Comparison of ENCODE assay signal across 28 mouse cellular contexts in genomic region chr13:31652131-31652745, GRCm38 (mm10). TPM values are rescaled to one million over a fixed set of nuclear protein-coding genes. Genes with fewer than 3 reads are reported as not detected.
"Had no signal": no experiment of that assay in that cellular context is flagged by ENCODE, and none has a peak within 500 bp of the region (broad histone marks: within the 10 kb centered on the region; RNA-seq: fewer than 3 reads in every experiment).

No protein-coding gene starts in this region.

- H3K4me3 ChIP-seq: gastrocnemius, adult 2 months; heart, adult 2 months; heart, embryonic 13.5 days; heart, embryonic 15.5 days; hindbrain, embryonic 10.5 days; hindbrain, embryonic 12.5 days; intestine, embryonic 15.5 days; layer of hippocampus, adult 2 months; left cerebral cortex, adult 2 months; limb, embryonic 10.5 days; limb, embryonic 12.5 days; liver, embryonic 13.5 days; liver, embryonic 15.5 days had no signal

- H3K4me2 ChIP-seq: heart, embryonic 11.5 days; heart, embryonic 13.5 days; heart, embryonic 15.5 days; hindbrain, embryonic 12.5 days; hindbrain, embryonic 14.5 days; intestine, embryonic 15.5 days; limb, embryonic 12.5 days; liver, embryonic 11.5 days; liver, embryonic 13.5 days; liver, embryonic 15.5 days had no signal

- H3K9me3 ChIP-seq: heart, embryonic 13.5 days; heart, embryonic 15.5 days; hindbrain, embryonic 10.5 days; hindbrain, embryonic 12.5 days; intestine, embryonic 15.5 days; limb, embryonic 10.5 days; limb, embryonic 12.5 days; liver, embryonic 13.5 days; liver, embryonic 15.5 days had no signal

- H3K9ac ChIP-seq: heart, embryonic 13.5 days; heart, embryonic 15.5 days; hindbrain, embryonic 12.5 days; hindbrain, embryonic 14.5 days; intestine, embryonic 15.5 days; limb, embryonic 12.5 days; liver, embryonic 13.5 days; liver, embryonic 15.5 days; liver, postnatal 0 days had no signal

- H3K27me3 ChIP-seq: hindbrain, embryonic 12.5 days; intestine, embryonic 15.5 days; liver, embryonic 13.5 days; liver, embryonic 15.5 days had no signal

- ATAC-seq: hindbrain, embryonic 16.5 days; inflammation-experienced regulatory T-cells, adult 6 months; intestine, embryonic 15.5 days; intestine, postnatal 0 days; liver, postnatal 0 days had no signal

- H3K36me3 ChIP-seq: heart, embryonic 13.5 days; heart, embryonic 15.5 days; hindbrain, embryonic 10.5 days; hindbrain, embryonic 12.5 days; intestine, embryonic 15.5 days; limb, embryonic 10.5 days; limb, embryonic 12.5 days; liver, embryonic 13.5 days; liver, embryonic 15.5 days had no signal

- H3K4me1 ChIP-seq: heart, embryonic 13.5 days; heart, embryonic 15.5 days; hindbrain, embryonic 10.5 days; hindbrain, embryonic 12.5 days; intestine, embryonic 15.5 days; limb, embryonic 12.5 days; liver, embryonic 13.5 days; liver, embryonic 15.5 days had no signal

- DNase-seq: gastrocnemius, adult 2 months; gastrocnemius, postnatal 10 days; gastrocnemius, postnatal 25 days; heart, adult 2 months; heart, postnatal 4 days; kidney, adult 2 months; kidney, postnatal 25 days; liver; liver, embryonic 13.5 days; liver, postnatal 0 days had no signal

- H3K27ac ChIP-seq: gastrocnemius, adult 2 months; heart, adult 2 months; heart, embryonic 13.5 days; heart, embryonic 15.5 days; hindbrain, embryonic 10.5 days; hindbrain, embryonic 12.5 days; hindbrain, embryonic 14.5 days; intestine, embryonic 15.5 days; layer of hippocampus, adult 2 months; left cerebral cortex, adult 2 months; limb, embryonic 10.5 days; limb, embryonic 12.5 days; liver, embryonic 13.5 days; liver, embryonic 15.5 days had no signal

RNA-seq across cellular contexts. Expression of gene Foxf2, which starts 26.6 kb away (rescaled TPM):
- total RNA-seq: gastrocnemius, postnatal 10 days; gastrocnemius, postnatal 25 days; granulocyte monocyte progenitor cell, adult 5-6 weeks; heart, postnatal 4 days had no signal
- polyA plus RNA-seq: heart, postnatal 0 days; inflammation-experienced regulatory T-cells, adult 6 months; kidney, adult 2 months; liver, embryonic 13.5 days; liver, postnatal 0 days had no signal
